Mouse (Mus musculus): Measurements from ENCODE around the gene H2afj.

The H2afj gene

GRCm38 (mm10) chr6:136845706-136846480 is 37.8 kb downstream of the H2afj start:
- no peak for DNase-seq (ENCODE audit: low spot score in 2 of 2)

- no peak for DNase-seq (ENCODE audit: low spot score in 2 of 2)
These were observed 39.2 kb downstream of the H2afj start for GRCm38 (mm10) chr6:136847267-136847666.

DNA sequence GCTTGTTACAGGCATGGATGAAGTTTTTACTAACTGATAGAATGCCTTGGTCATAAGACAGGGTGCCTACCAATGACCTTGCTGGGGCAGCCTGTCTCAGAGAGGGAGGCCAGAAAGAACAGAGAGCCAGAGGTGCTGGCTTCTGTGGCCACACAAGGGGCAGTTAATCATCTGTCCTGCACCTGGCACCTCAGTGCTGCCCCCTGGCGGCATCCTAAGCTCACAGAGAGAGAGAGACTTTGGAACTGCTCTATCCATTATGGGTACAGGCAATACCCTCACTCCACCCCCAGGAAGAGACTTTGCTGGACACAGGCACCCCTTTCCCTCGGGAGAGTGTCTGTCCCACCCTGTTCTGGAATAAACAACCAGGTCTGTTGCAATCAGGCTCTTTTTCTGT is 39.7 kb downstream of the H2afj start:
- DNase-seq (ENCODE audit: low spot score in 2 of 2): peak; percentile 45 to 46

DNA sequence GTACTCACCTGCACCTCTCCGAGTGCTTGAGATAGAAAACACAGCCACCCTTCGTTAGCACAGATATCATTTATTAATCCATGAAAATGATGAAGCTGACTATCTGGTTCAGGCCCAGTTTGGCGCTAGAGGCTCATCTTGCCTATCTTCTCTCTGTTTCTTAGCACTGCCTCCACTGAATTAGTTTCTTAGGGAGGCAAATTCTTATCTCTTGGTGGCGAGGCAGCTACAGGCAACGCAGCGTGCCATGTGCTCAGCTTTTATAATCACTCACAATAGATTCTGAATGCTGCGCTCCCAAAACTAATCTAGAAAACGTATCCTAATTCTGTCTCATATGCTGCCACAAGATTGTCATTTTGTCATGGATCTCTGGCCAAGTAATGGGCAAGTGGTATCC is 40.4 kb downstream of the H2afj start:
- no peak for DNase-seq (ENCODE audit: low spot score in 2 of 2)

GRCm38 (mm10) chr6:136848971-136849370 is 40.9 kb downstream of the H2afj start:
- DNase-seq (ENCODE audit: low spot score in 2 of 2): no peak

DNA sequence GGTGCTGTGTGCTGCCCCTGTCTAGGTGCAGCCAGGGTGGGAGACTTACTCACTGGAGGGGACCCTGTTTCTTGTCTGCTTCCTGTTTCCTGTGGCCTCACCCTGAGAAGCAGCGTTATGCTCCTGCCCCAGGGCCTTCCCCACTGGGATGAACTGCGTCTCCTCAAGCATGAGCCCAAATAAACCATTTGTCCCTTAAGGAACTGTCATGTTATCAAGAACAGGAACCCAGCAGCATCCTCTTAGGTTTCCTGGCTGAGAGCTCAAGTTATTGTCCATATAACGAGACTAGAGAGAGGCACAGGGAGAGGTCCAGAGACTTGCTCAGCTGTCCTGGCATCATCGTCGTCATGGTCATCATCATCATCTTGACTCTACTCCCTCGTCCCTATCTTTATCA is 42.2 kb downstream of the H2afj start:
- no peak for DNase-seq (ENCODE audit: low spot score in 2 of 2)

DNA sequence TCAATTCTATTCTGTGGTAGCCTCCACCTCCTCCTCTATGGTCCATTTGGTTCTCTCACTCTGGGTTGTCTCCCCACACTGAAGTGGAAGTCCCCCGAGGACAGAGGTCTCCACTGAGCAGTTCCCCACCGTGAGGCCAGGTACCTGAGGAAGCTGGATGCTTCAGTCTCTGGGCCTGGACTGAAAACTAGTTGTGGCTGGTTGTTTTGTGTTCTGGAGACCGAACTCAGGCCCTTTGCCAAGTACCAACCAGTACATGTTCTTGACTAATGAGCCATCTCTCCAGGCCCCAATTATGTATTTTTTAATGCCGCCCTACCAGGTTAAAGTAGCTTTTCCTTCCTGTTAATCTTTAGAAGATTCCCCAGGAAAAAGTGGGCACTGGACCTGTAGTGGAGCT is 44.3 kb downstream of the H2afj start:
- DNase-seq (ENCODE audit: low spot score in 2 of 2): no peak

DNA sequence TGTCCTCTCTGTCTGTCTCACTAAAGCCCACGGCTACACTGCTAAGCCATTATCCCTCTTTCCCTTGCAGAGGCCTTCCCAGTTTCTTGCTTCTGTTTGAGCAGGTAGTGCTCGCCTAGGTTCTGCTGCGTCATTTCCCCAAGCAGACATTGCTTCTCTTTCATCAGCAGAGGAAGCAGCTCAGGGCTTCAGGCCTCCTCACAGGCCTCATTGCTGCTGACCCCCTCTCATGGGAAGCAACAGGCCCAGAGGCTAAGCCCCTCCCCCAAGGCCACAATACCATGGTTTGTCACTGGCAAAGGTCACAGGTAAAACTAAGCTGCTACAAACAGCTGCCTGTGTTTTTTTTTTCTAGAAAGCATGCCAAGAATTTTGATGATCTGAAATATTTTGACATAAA is 44.7 kb downstream of the H2afj start:
- DNase-seq (ENCODE audit: low spot score in 2 of 2): no peak

GRCm38 (mm10) chr6:136854361-136854781 is 46.3 kb downstream of the H2afj start:
- DNase-seq (ENCODE audit: low spot score in 2 of 2): no peak

DNA sequence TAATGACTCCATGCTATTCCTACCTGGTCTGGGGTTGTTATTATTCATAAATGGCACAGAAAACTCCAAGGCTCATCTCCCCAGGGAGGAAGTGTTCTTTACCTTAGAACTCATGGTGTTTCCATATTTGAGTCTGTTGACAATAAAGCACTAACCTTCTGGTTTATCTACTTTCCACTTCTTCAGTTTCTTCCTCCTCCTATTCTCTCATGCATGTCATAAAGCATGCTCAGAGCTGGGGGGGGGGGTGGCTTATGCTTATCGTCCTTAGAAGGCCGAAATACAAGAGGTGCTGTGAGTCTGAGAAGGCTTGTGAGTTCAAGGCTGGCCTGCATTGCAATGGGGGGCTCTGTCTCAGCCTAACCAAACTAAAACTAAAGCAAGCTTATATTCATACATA is 47.1 kb downstream of the H2afj start:
- no peak for DNase-seq (ENCODE audit: low spot score in 2 of 2)

DNA sequence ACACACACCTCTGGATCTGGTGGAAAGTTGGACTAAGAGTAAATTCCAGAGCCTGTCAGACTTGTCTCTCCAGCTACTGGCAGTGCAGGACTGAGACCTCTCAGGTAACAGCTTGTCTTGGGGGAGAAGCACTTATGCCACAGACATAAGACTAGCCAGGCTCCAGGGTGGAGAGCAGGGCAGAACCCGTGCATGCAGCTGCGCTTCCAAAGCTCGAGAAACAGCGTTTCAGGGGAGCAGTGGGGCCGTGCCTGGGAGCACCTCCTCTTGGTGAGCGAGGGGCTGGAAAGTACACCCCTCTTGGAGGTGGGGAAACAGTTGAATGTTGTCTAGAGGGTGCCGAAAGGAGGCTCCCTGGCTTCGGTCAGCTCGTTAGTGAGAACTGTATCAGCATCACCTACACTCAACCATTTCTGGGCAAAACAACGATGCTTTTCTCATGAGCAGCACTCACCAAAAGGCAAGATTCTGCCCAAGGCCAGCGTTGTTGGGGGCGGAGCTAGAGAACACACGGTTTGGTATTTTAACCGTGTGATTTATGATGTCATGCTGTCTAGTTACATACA is 48.1 kb downstream of the H2afj start:
- DNase-seq (ENCODE audit: low spot score in 2 of 2): peak; percentile 35 to 42

GRCm38 (mm10) chr6:136857186-136857872 is 49.3 kb downstream of the H2afj start, which contains the start of gene Art4:
Gene Art4 (minus strand): TSS chr6:136857733.
- DNase-seq (ENCODE audit: low spot score in 2 of 2): peak; percentile 33 to 37

DNA sequence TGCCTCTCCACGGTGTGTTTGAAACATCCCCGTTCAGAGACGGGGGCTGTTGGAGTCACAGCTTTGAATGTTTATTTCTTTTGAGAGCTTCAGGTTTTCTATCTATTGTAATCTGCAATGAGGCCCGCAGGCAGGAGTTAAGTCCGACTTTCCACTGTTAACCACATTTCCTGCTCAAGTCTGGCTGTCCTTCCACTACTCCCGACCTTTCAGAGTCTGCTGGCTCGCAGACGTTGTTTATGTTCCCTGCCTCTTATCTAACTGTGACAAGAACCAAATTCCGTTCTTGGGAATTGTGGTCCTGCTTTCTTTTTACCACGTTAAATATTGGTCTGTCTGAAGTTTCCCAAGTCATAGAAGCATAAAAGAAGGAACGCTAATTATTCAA is 49.8 kb downstream of the H2afj start:
- peak; percentile 18 to 39 for DNase-seq (ENCODE audit: low spot score in 2 of 2)

GRCm38 (mm10) chr6:136858420-136858819 is 50.4 kb downstream of the H2afj start:
- DNase-seq (ENCODE audit: low spot score in 2 of 2): no peak

Data from urinary bladder, postnatal 36 days (tissue).